ENCODE assay signal across 8 mouse cellular contexts in genomic region chr16:11461612-11462011, GRCm38 (mm10).
DNase-seq lines count a peak whose midpoint lies in the region; ATAC-seq and TF ChIP-seq lines count a peak whose summit lies in the region.

No protein-coding gene starts in this region.

- H3K9me3 ChIP-seq in stomach, embryonic 16.5 days (replicated peaks; ENCODE audit: control insufficient read depth, low read length): no peaks in the 10 kb centered on the region
- H3K9me3 ChIP-seq in stomach, postnatal 0 days (ENCODE audit: control insufficient read depth, low read length): no peaks in the 10 kb centered on the region
- no peaks in the 10 kb centered on the region for H3K9me3 ChIP-seq in limb, embryonic 15.5 days
- no peaks in the 10 kb centered on the region for H3K9me3 ChIP-seq in hindbrain, embryonic 13.5 days

- ATAC-seq in stomach, embryonic 16.5 days (ENCODE audit: insufficient read depth, low FRiP score): no peak
- no peak for ATAC-seq in stomach, postnatal 0 days (ENCODE audit: low FRiP score, low TSS enrichment)
- ATAC-seq in limb, embryonic 15.5 days (ENCODE audit: insufficient number of reproducible peaks, low FRiP score, low TSS enrichment, low read depth): peak; percentile 78
- ATAC-seq in neutrophil, adult 5-6 weeks (ENCODE audit: extremely low read depth, insufficient number of reproducible peaks, low FRiP score, poor library complexity, severe bottlenecking): peak; percentile 76
- ATAC-seq in hindbrain, embryonic 13.5 days (ENCODE audit: low FRiP score): no peak

- H3K4me1 ChIP-seq in stomach, embryonic 16.5 days (ENCODE audit: control insufficient read depth, insufficient read depth, low read length): no peaks in the 10 kb centered on the region
- H3K4me1 ChIP-seq in stomach, postnatal 0 days (replicated peaks; ENCODE audit: control insufficient read depth, insufficient read depth): 0 out of 2 replicates have a peak, but pooled peaks cover under 1% of the 10 kb centered on the region
- H3K4me1 ChIP-seq in embryonic fibroblast, embryonic 13.5 days (ENCODE audit: control insufficient read depth, insufficient read depth, low read length): no peaks in the 10 kb centered on the region; the same call in 1 of the 2 replicates
- H3K4me1 ChIP-seq in limb, embryonic 15.5 days: peaks cover 32% of the 10 kb centered on the region
- peaks cover 7% of the 10 kb centered on the region for H3K4me1 ChIP-seq in hindbrain, embryonic 13.5 days (replicated peaks)

- H3K4me3 ChIP-seq in stomach, embryonic 16.5 days (replicated peaks; ENCODE audit: low read length): no peak overlapping the region
- H3K4me3 ChIP-seq in stomach, postnatal 0 days (ENCODE audit: low read depth, low read length): no peak overlapping the region
- no peak overlapping the region for H3K4me3 ChIP-seq in embryonic fibroblast, embryonic 13.5 days (ENCODE audit: insufficient read depth, low read length)
- H3K4me3 ChIP-seq in limb, embryonic 15.5 days: no peak overlapping the region
- no peak overlapping the region for H3K4me3 ChIP-seq in hindbrain, embryonic 13.5 days

- TF ChIP-seq POLR2A in embryonic fibroblast, embryonic 13.5 days (IDR thresholded peaks at IDR 0.05; ENCODE audit: low read depth, low read length): no peak

- 0 out of 2 replicates have a peak overlapping the region, but pooled peaks have one; percentile 34 for H3K27ac ChIP-seq in stomach, embryonic 16.5 days (ENCODE audit: low read length)
- no peak overlapping the region for H3K27ac ChIP-seq in stomach, postnatal 0 days (replicated peaks)
- H3K27ac ChIP-seq in embryonic fibroblast, embryonic 13.5 days (ENCODE audit: insufficient read depth, low read length): 0 out of 2 replicates have a peak overlapping the region, but pooled peaks have one; percentile 4
- H3K27ac ChIP-seq in limb, embryonic 15.5 days: peak overlapping the region; percentile 86
- H3K27ac ChIP-seq in hindbrain, embryonic 13.5 days: no peak overlapping the region

- no peak for TF ChIP-seq EP300 in stomach, postnatal 0 days (optimal IDR thresholded peaks at IDR 0.05)

- intact Hi-C loops in heart, postnatal 36 days (cut with DNase I): no loop called here

- WGBS in stomach, embryonic 16.5 days: 62% methylated on average over 7 of the region's 7 CpGs
- 64% methylated on average over 7 of the region's 7 CpGs for WGBS in stomach, postnatal 0 days
- 35% methylated on average over 7 of the region's 7 CpGs for WGBS in limb, embryonic 15.5 days
- 84% methylated on average over 7 of the region's 7 CpGs for WGBS in hindbrain, embryonic 13.5 days

- TF ChIP-seq CTCF in stomach, postnatal 0 days (IDR thresholded peaks at IDR 0.05; ENCODE audit: low read depth): no peak
- no peak for TF ChIP-seq CTCF in embryonic fibroblast, embryonic 13.5 days (IDR thresholded peaks at IDR 0.05; ENCODE audit: borderline replicate concordance, insufficient read depth, low read length)

- no peak overlapping the region for H3K4me2 ChIP-seq in stomach, embryonic 16.5 days (ENCODE audit: low read depth, low read length)
- H3K4me2 ChIP-seq in stomach, postnatal 0 days (replicated peaks; ENCODE audit: low read depth): no peak overlapping the region
- H3K4me2 ChIP-seq in limb, embryonic 15.5 days: 0 out of 2 replicates have a peak overlapping the region, but pooled peaks have one; percentile 1
- no peak overlapping the region for H3K4me2 ChIP-seq in hindbrain, embryonic 13.5 days

- H3K9ac ChIP-seq in stomach, embryonic 16.5 days (ENCODE audit: low read length): no peak overlapping the region
- no peak overlapping the region for H3K9ac ChIP-seq in stomach, postnatal 0 days (ENCODE audit: low read length)
- H3K9ac ChIP-seq in limb, embryonic 15.5 days: no peak overlapping the region
- no peak overlapping the region for H3K9ac ChIP-seq in hindbrain, embryonic 13.5 days

- H3K36me3 ChIP-seq in stomach, embryonic 16.5 days (ENCODE audit: control insufficient read depth, insufficient read depth, low read length): no peaks in the 10 kb centered on the region
- no peaks in the 10 kb centered on the region; the same call in 1 of the 2 replicates for H3K36me3 ChIP-seq in stomach, postnatal 0 days (ENCODE audit: control insufficient read depth, insufficient read depth, low read length)
- peaks cover 1% of the 10 kb centered on the region; the same call in 1 of the 2 replicates for H3K36me3 ChIP-seq in limb, embryonic 15.5 days
- H3K36me3 ChIP-seq in hindbrain, embryonic 13.5 days: peaks cover 7% of the 10 kb centered on the region; the same call in 1 of the 2 replicates

- H3K27me3 ChIP-seq in stomach, embryonic 16.5 days (ENCODE audit: control insufficient read depth, insufficient read depth, low read length): no peaks in the 10 kb centered on the region
- H3K27me3 ChIP-seq in stomach, postnatal 0 days (ENCODE audit: control insufficient read depth, insufficient read depth, low read length): no peaks in the 10 kb centered on the region
- no peaks in the 10 kb centered on the region for H3K27me3 ChIP-seq in limb, embryonic 15.5 days
- no peaks in the 10 kb centered on the region for H3K27me3 ChIP-seq in hindbrain, embryonic 13.5 days

- DNase-seq in stomach, postnatal 0 days (ENCODE audit: low spot score): no peak
- peak; percentile 43 to 60 for DNase-seq in heart, postnatal 36 days
- no peak for DNase-seq in urinary bladder, postnatal 4 days (ENCODE audit: low spot score in 2 of 2)

Comparison
In these comparisons a context has a peak if more than half of its experiments do, and no peak if none do; other contexts are left out.
1. H3K27ac ChIP-seq: peak in stomach, embryonic 16.5 days (single experiment), embryonic fibroblast, embryonic 13.5 days (single experiment) and limb, embryonic 15.5 days (single experiment); none in stomach, postnatal 0 days (single experiment) and hindbrain, embryonic 13.5 days (single experiment).
2. ATAC-seq: peak in limb, embryonic 15.5 days (single experiment) and neutrophil, adult 5-6 weeks (single experiment); none in stomach, embryonic 16.5 days (single experiment), stomach, postnatal 0 days (single experiment) and hindbrain, embryonic 13.5 days (single experiment).
3. DNase-seq: peak in heart, postnatal 36 days (2 of 2); none in stomach, postnatal 0 days (single experiment) and urinary bladder, postnatal 4 days (0 of 2).